Mouse (Mus musculus) CH12.LX (cell line): ENCODE measurements around the gene Aff3. TPM values are rescaled to one million over a fixed set of nuclear protein-coding genes. Genes with fewer than 3 reads are reported as not detected.

ENCODE experiments used
- DNase-seq: peaks from one replicate; pipeline ENCODE4 v3.0.0-alpha.2; 2013; ENCODE audit errors: extremely low read depth
- H3K27ac ChIP-seq: 2 replicates; pipeline ENCODE4 v1.5.1; 2012; ENCODE audit warnings: low read depth, mild to moderate bottlenecking, control low read depth, moderate library complexity; ENCODE audit not compliant: insufficient read depth
- H3K27me3 ChIP-seq: replicated peaks from 2 replicates; pipeline ENCODE3; 2012; ENCODE audit warnings: inconsistent platforms
- H3K36me3 ChIP-seq, 2 experiments: replicated peaks in 1 of 2; 2 replicates each; pipeline versions ENCODE3 to v1.6.1; 2012; ENCODE audit warnings: inconsistent platforms in 1 of 2, low read length in 1 of 2, mild to moderate bottlenecking in 1 of 2, mixed read lengths in 1 of 2, moderate library complexity in 1 of 2; ENCODE audit not compliant: control insufficient read depth in 1 of 2, insufficient read depth in 1 of 2
- H3K4me1 ChIP-seq, 2 experiments: 2 replicates each; pipeline ENCODE4 v1.6.1; 2012; ENCODE audit warnings: inconsistent platforms in 1 of 2, moderate library complexity in 1 of 2; ENCODE audit not compliant: insufficient read depth in 2 of 2, control insufficient read depth in 1 of 2
- H3K4me2 ChIP-seq: 2 replicates; pipeline ENCODE4 v1.6.1; 2012; ENCODE audit warnings: low read depth, mild to moderate bottlenecking, control low read depth; ENCODE audit not compliant: poor library complexity, insufficient read depth, severe bottlenecking
- H3K4me3 ChIP-seq, 3 experiments: fragments of 150-350 bp in 1 of 3; sonication (generic) in 1 of 3; replicated peaks in 1 of 3; 2 replicates each; pipeline versions ENCODE3 to v1.5.1; 2011 to 2012; ENCODE audit warnings: low read depth in 2 of 3, low read length in 2 of 3, mild to moderate bottlenecking in 2 of 3, moderate library complexity in 2 of 3, control low read depth in 1 of 3, improper control_type of control experiment in 1 of 3, inconsistent platforms in 1 of 3, mixed read lengths in 1 of 3; ENCODE audit not compliant: poor library complexity in 1 of 3
- H3K79me2 ChIP-seq: replicated peaks from 2 replicates; pipeline ENCODE4 v1.6.1; 2012; ENCODE audit warnings: mild to moderate bottlenecking, moderate library complexity; ENCODE audit not compliant: control insufficient read depth, poor library complexity, insufficient read depth, severe bottlenecking; ENCODE audit errors: extremely low read depth
- H3K9ac ChIP-seq: 2 replicates; pipeline ENCODE4 v1.6.1; 2012; ENCODE audit warnings: low read depth, mild to moderate bottlenecking, control low read depth, moderate library complexity; ENCODE audit not compliant: insufficient read depth
- H3K9me3 ChIP-seq: replicated peaks from 2 replicates; pipeline ENCODE3; 2012; ENCODE audit warnings: low read length, inconsistent platforms, mixed read lengths
- BHLHE40 ChIP-seq: IDR thresholded peaks from 2 replicates; pipeline ENCODE4 v1.6.1; 2011; ENCODE audit warnings: mild to moderate bottlenecking, low read depth, low read length, improper control_type of control experiment
- CHD1 ChIP-seq: IDR thresholded peaks from 2 replicates; pipeline ENCODE4 v1.6.1; 2012; ENCODE audit warnings: low read depth, low read length, improper control_type of control experiment, inconsistent platforms
- E2F4 ChIP-seq: IDR thresholded peaks from 2 replicates; pipeline ENCODE4 v1.6.1; 2011; ENCODE audit warnings: low read depth, low read length, improper control_type of control experiment; ENCODE audit not compliant: insufficient replicate concordance
- ELF1 ChIP-seq: IDR thresholded peaks from 2 replicates; pipeline ENCODE4 v1.6.1; 2014; ENCODE audit warnings: low read depth, mild to moderate bottlenecking, inconsistent platforms, low read length, improper control_type of control experiment
- ETS1 ChIP-seq: conservative IDR thresholded peaks from 2 replicates; pipeline ENCODE4 v1.6.1; 2012; ENCODE audit warnings: low read depth, mild to moderate bottlenecking, inconsistent platforms, low read length, improper control_type of control experiment, moderate library complexity
- GABPA ChIP-seq: IDR thresholded peaks from 2 replicates; pipeline ENCODE4 v1.6.1; 2012; ENCODE audit warnings: low read depth, low read length, improper control_type of control experiment, inconsistent platforms; ENCODE audit not compliant: insufficient replicate concordance
- MAX ChIP-seq: IDR thresholded peaks from 2 replicates; pipeline ENCODE4 v1.6.1; 2011; ENCODE audit warnings: low read length, improper control_type of control experiment
- MYC ChIP-seq: IDR thresholded peaks from 2 replicates; pipeline ENCODE4 v1.6.1; 2011; ENCODE audit warnings: low read depth, mild to moderate bottlenecking, improper control_type of control experiment, low read length
- NELFE ChIP-seq: IDR thresholded peaks from 2 replicates; pipeline ENCODE4 v1.6.1; 2011; ENCODE audit warnings: low read depth, low read length, improper control_type of control experiment
- NRF1 ChIP-seq: IDR thresholded peaks from 2 replicates; pipeline ENCODE4 v1.6.1; 2014; ENCODE audit warnings: low read depth, mild to moderate bottlenecking, inconsistent platforms, low read length, improper control_type of control experiment, moderate library complexity
- PAX5 ChIP-seq: IDR thresholded peaks from 2 replicates; pipeline ENCODE4 v1.6.1; 2012; ENCODE audit warnings: low read length, inconsistent platforms, mixed read lengths
- POLR2A ChIP-seq: IDR thresholded peaks from 2 replicates; pipeline ENCODE4 v1.6.1; 2011; ENCODE audit warnings: low read depth, mild to moderate bottlenecking, improper control_type of control experiment, low read length
- POLR2AphosphoS2 ChIP-seq: IDR thresholded peaks from 2 replicates; pipeline ENCODE4 v1.6.1; 2011; ENCODE audit warnings: low read depth, low read length, improper control_type of control experiment
- RAD21 ChIP-seq: IDR thresholded peaks from 2 replicates; pipeline ENCODE4 v1.6.1; 2011; ENCODE audit warnings: low read depth, mild to moderate bottlenecking, low read length, improper control_type of control experiment, moderate library complexity
- UBTF ChIP-seq: IDR thresholded peaks from 2 replicates; pipeline ENCODE4 v1.6.1; 2012; ENCODE audit warnings: low read depth, mild to moderate bottlenecking, inconsistent platforms, low read length, improper control_type of control experiment, moderate library complexity
- USF2 ChIP-seq: conservative IDR thresholded peaks from 2 replicates; pipeline ENCODE4 v1.6.1; 2011; ENCODE audit warnings: low read depth, low read length, improper control_type of control experiment
- ZC3H11A ChIP-seq: IDR thresholded peaks from 2 replicates; pipeline ENCODE4 v1.6.1; 2012; ENCODE audit warnings: low read depth, mild to moderate bottlenecking, inconsistent platforms, low read length, improper control_type of control experiment
- ZNF384 ChIP-seq: IDR thresholded peaks from 2 replicates; pipeline ENCODE4 v1.6.1; 2012; ENCODE audit warnings: low read depth, low read length, improper control_type of control experiment, inconsistent platforms
- dilution Hi-C: fragments of 300-500 bp; cut with MboI; formaldehyde crosslinking; loops from 2 replicates; pipeline ENCODE4 v1.14.3; 2020; ENCODE audit warnings: low sequenced_read_pairs; ENCODE audit not compliant: extremely low pct_unique_long_range_greater_than_20kb, extremely low pct_ligation_motif_present
- in situ Hi-C: fragments of 300-500 bp; cut with MboI; formaldehyde crosslinking; loops from 3 replicates; pipeline ENCODE4 v1.14.3; 2019; ENCODE audit warnings: low sequenced_read_pairs, low pct_ligation_motif_present, low pct_unique_long_range_greater_than_20kb, mixed read lengths
- polyA plus RNA-seq: library from polyadenylated mRNA; unstranded; fragments of >175 nt; gene quantifications from 2 replicates; pipeline ENCODE4 v1.2.1, GENCODE M21; 2012; ENCODE audit warnings: low read depth; ENCODE audit not compliant: insufficient read length
- total RNA-seq, 2 experiments: library from RNA; depleted of rRNA; stranded (reverse); fragments of 300-350 nt in 1 of 2; fragments of >200 nt in 1 of 2; gene quantifications; 2 replicates each; pipeline ENCODE4 v1.2.3; 2012 to 2014

The Aff3 gene
- total and polyA plus RNA-seq, 3 experiments: 5.1 to 29.9 (median 7.7) TPM

DNA sequence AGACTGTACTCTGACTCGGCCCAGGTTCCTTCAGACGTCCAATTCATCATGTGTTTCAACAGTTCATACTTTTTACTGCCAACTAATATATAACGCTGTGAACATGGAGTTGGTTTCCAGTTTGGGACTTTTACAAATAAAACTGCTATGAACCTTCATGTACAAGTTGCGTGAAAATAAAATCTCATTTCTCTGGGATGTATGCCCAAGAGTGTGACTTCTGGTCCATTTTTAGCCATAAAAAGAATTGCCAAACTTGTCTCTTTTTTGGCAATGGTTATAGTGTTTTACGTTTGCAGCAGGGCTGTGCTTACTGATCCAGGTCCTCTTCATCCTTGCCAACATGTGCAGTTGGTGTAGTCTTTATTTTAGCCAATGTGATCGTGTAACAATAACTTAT lies 369.8 kb downstream of the Aff3 start:
- Histone ChIP-seq H3K36me3 (peaks cover 0 to 54% of the 10 kb centered on the region in 2 experiments), H3K4me1 (no peaks in the 10 kb centered on the region), H3K9me3 (no peaks in the 10 kb centered on the region), H3K9ac (no peak overlapping the region), H3K4me2 (no peak overlapping the region), H3K4me3 (no peak overlapping the region), H3K27me3 (no peaks in the 10 kb centered on the region), H3K27ac (no peak overlapping the region), H3K79me2 (no peaks in the 10 kb centered on the region)
- TF ChIP-seq BHLHE40: no peak
- TF ChIP-seq E2F4: no peak
- TF ChIP-seq ZNF384: no peak
- TF ChIP-seq POLR2AphosphoS2: no peak
- no peak for TF ChIP-seq NELFE
- no peak for TF ChIP-seq RAD21
- TF ChIP-seq ETS1: no peak
- no peak for TF ChIP-seq MYC
- no peak for TF ChIP-seq CHD1
- no peak for DNase-seq
- dilution Hi-C loops (no loop called here), in situ Hi-C loops (no loop called here)

DNA sequence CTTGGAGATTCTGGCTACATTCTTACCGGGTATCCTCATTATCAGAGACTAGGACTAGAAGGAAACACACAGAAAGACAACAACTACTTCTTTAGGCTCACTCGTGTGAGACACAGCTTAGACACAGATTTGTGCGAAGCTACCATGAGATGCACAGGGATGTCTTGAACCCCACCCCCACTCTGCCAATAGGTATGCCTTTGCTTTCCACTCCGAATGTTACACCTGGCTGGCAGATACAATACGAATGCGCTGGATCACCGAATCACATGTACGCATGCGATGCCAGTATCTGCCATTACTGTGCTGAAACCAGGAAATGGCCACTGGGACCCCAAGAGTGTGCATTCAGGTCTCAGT lies 370.4 kb downstream of the Aff3 start:
- Histone ChIP-seq H3K79me2 (no peaks in the 10 kb centered on the region), H3K4me2 (no peak overlapping the region), H3K4me1 (no peaks in the 10 kb centered on the region), H3K9ac (no peak overlapping the region), H3K27ac (no peak overlapping the region), H3K4me3 (no peak overlapping the region), H3K9me3 (no peaks in the 10 kb centered on the region), H3K27me3 (no peaks in the 10 kb centered on the region), H3K36me3 (peaks cover 0 to 55% of the 10 kb centered on the region in 2 experiments)
- no peak for DNase-seq
- dilution Hi-C loops (no loop called here), in situ Hi-C loops (no loop called here)
- TF ChIP-seq UBTF (no peak), USF2 (no peak), GABPA (no peak), ZC3H11A (no peak), MAX (no peak), POLR2A (no peak), POLR2AphosphoS2 (no peak), BHLHE40 (no peak), MYC (no peak), PAX5 (no peak), ELF1 (no peak), NRF1 (no peak)
